Mouse (Mus musculus) thymus, postnatal 25 days (tissue): Measurements from ENCODE around the gene Timm8a2.

Source experiments
- DNase-seq: peaks from one replicate; pipeline ENCODE4 v3.0.0; 2022

Timm8a2 gene

GRCm38 (mm10) chr14:122012193-122012592 lies 22.3 kb upstream of the Timm8a2 start:
- DNase-seq = no peak

- no peak for DNase-seq
These were observed 21.7 kb upstream of the Timm8a2 start for GRCm38 (mm10) chr14:122012814-122013213.

GRCm38 (mm10) chr14:122013417-122013951 lies 21.0 kb upstream of the Timm8a2 start:
- DNase-seq = peak; percentile 67

DNA sequence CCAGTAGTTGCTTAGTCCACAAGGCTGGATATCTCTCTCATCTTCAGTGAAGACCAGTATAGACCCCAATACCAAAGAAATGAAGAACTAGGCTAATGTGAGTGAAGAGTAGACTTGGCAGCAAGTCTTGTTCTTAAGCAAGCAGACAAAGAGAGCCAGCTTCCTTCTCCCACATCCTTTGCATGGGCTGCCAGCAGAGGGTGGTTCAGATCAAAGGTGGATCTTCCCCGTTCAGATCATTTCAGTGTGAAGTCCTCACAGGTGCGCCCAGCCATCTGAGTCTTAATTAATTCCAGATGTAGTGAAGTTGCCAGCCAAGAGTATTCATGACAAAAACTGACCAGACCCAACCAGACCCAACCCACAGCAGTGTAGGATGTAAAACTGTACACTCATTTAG lies 16.5 kb upstream of the Timm8a2 start:
- DNase-seq = no peak

DNA sequence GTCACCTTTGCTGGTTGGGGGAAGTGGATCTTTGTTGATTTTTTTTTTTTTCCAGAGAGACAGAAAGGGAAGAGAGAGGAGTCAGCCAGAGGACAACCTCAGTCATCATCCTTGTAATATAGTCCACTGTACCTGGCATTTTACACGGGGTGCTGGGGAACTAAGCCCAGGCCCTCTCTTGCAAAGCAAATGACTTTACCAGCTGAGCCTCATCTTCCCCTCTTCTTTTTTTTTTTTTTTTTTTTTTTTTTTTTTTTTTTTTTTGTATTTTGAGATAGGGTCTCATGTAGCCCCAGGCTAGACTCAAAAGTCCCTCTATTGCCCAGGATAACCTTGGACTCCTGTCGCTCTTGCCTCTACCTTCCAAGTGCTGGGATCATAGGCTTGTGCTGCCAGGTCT lies 15.1 kb upstream of the Timm8a2 start:
- no peak for DNase-seq

DNA sequence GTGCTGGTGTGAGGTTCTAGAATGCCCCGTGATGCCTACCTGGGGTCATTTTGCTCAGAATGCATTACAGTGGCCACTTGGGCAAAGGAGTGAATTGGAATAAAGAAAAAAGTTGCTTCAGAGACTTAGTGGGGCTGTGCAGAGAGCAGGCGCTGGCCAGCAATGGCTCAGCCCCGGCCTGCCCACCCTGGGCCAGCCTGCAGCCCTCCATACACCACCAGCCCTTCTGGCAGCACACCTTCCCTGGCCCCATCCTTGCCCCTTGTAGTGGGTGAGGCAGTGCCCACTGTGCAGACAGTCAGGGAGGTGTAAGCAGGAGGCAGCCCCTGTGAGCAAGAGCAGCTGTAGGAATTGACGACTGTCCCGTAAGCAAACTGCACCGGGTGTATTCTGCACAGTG lies 13.9 kb upstream of the Timm8a2 start:
- DNase-seq = no peak

- DNase-seq = no peak
These were observed 11.4 kb upstream of the Timm8a2 start for GRCm38 (mm10) chr14:122023054-122023453.

GRCm38 (mm10) chr14:122023928-122024327 lies 10.5 kb upstream of the Timm8a2 start:
- no peak for DNase-seq

DNA sequence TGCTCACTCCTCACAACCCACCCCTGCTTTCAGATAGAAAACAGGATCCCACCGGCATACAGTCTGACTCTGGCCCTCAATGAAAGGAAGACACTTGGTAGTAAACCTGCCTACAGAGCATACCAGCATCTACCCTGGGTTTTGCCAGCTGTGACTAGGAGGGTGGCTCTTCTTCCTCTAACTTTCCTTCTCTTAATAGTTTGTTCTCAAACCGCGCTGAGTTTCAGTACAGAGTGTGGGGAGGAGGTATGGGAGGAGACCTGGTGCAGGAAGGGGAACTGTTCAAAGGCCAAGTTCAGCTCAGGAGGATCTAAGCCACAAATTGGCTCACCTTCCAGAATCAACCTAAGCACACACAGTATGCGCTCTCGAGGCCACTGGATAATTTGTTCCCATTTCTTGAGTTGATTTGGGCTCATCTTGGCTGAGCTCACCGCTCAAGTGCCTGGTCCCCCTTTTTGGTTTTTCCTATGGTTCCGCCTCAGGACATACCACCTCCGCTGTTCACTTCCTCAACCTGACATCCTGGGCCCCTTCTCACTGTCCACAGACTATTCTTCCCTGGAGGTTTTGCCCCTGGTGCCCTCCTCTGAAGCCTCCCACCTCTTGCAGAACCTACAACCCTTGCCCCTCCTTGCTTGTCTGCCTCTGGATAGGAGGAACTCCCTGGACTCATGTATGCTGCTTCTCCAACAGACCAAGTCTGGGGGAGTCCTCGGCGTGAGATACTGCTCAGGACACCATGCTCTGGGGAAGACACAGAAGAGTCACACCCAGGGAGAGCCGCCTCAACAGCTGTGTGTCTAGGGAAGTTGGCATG lies 5.3 kb upstream of the Timm8a2 start:
- peak; percentile 56 for DNase-seq

DNA sequence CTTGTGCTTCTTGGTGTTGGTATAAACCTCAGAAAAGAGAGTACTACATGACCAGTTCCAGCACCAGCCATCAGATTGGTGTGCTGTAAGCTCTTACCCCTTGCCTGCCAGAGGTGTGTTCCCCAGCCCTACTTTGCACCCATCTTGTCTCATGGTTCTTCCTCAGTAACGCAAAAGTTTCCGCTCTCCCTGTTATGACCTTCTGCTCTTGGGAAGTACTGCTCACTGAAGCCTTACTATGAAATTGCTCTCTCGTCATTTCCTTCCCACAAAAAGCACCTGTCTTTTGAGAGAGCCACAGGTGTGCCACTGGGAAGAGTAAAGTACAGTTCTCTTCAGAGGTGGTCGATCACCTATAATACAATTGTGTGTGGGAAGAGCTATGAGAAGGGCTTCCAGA lies 4.6 kb upstream of the Timm8a2 start:
- DNase-seq = no peak

DNA sequence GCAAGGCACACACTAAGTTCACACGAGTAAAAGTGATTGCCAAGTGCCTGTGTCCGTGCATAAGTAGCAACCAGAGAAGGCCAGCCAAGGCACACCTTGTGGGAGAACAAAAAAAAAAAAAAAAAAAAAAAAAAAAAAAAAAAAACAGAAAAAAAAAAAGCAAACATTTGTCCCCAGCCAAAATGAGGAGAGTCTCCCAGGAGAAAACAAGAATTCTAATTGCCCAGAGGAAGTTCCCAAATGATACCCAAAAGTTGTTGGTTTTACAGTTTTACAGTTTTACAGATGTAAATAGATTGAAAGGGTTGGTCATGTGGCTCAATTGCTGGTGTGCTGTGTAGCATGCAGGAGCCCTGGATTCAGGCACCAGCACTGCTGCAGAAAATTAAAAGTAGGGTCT lies 2.4 kb upstream of the Timm8a2 start:
- no peak for DNase-seq

DNA sequence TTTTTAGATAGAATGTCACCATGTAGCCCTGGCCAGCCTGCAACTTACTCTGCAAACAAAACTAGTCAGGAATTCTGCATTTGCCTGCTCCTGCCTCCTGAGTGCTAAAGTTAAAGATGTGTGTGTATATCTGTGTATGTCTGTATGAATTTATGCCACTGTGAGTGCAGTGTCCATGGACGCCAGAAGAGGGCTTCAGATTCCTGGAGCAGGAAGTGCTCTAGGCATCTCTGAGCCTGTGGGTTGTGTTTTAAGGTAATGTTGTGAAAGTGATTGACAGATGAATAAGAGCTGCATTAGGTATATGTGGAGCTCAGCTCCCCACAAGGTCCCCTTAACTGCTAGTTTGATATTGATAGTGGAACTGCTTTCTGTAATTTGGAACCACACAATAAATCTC lies 707 bp downstream of the Timm8a2 start:
- DNase-seq = no peak

- no peak for DNase-seq
These were observed 1.4 kb downstream of the Timm8a2 start for GRCm38 (mm10) chr14:122035860-122036259.

GRCm38 (mm10) chr14:122038874-122039647 lies 4.6 kb downstream of the Timm8a2 start:
- no peak for DNase-seq

DNA sequence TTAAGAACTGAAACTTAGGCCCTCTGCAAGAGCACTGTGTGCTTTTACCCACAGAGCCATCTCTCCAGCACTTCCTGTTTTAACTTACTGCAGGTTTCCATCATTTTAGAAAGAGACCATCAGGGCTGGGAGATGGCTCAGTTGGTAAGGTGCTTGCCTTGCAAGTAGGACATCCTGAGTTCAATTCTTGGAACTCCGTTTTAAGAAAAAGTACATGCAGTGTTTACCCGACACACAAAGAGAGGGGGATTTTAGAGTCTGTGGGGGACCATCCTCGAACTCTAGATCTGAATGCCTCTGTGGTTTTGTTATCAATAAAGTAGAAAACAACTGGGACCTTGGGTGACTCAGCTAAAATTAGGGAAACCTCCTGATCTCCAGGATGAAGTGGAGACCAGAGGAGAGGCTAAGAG lies 6.9 kb downstream of the Timm8a2 start:
- DNase-seq = no peak

DNA sequence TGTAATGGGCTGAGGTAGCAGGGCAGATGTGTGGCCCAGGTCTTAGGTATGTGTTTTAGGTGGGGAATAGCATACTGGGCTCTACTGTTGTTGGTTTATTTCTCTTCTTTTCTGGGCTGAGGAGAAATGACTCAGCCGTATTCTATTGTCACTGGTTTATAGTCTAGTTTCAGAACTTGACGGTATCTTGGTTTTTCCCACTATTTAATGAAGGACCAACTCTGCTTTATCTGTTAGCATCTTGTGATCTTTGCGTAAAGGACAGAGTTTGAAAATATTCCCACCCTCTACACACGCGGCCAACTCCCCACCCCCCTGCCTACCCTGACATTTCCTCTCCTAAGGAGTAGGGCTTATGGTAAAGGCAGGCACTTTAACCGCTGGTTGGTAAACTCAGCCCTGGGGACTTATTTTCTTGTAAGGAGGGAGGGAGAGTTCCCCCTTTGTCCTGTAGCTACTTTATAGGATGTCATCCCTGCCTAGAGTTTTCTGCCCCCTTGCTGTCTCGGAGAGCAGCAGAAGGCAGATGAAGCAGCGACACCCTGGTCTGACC lies 7.7 kb downstream of the Timm8a2 start:
- DNase-seq = no peak

DNA sequence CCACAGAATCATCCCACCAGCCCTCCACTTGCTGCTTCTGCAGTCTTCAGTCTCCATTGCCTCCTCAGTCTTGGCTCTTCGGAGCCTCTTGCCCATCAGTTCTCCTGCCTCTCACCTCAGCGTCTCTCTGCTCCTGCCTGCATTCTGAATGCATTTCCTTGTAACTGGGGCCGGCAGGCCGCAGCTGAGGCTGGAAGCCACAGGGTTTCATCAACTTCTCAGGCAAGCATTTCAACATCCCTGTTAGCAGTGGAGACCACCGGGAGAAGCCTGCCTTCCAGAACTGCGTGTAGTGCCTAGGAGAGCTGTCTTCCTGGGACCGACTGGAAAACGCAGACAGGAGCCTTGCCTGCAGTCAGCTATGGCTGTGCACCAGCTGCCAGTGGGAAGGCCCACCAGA lies 13.3 kb downstream of the Timm8a2 start:
- no peak for DNase-seq

GRCm38 (mm10) chr14:122048816-122049215 lies 14.3 kb downstream of the Timm8a2 start:
- DNase-seq = no peak

DNA sequence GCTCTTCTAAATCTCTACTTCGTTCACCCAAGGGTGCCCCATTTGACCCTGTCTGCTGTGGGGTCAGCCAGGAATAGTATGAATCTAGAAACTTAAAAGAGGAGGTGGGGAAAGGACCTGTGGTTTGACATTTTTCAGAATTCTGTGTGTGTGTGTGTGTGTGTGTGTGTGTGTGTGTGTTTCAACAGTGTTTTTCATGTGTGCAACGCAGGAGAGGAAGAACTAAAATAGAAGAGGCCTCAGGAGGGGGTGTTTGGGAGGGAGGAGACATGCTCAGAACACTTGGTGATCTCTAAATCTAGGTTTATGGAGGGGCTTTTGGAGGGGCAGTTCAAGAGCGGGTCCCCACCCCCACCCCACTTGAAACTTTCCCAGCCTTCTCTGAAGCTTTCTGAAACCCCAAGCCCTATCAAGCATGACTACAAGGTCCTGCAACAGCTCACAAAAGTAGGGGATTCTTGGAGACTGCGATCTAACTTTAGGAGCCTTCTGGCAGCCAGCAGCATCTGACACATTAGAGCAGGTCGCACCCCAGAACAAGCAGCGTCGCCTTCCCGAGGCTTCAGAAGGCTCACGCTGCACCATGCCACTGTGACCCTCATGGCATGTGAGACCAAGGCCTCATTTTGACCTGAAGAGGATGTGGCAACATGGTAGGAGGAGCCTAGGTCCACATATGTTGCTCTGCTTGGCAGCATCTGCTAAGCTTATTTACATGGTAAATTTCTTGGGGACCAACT lies 18.6 kb downstream of the Timm8a2 start:
- peak; percentile 42 for DNase-seq

- no peak for DNase-seq
These were observed 22.4 kb downstream of the Timm8a2 start for GRCm38 (mm10) chr14:122056871-122057270.

DNA sequence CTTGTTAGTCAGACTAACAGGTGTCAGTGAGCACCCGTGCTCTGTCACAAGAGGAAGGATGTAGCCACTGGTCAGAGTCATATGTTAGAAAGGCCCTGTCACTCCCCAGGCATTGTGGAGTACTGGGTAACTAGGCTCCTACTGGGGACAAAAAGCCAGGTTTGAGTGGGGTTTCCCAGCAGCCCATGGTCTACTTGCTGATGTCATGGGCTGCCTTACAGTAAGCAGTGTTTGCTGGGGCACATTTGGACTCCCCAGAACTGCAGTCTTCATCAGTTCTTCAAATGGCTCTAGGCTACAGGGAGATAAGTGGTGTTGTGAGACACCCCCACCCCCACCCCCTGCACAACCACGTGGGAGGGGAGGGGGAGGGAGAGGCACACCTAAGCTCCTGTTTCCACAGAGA lies 23.5 kb downstream of the Timm8a2 start:
- no peak for DNase-seq

DNA sequence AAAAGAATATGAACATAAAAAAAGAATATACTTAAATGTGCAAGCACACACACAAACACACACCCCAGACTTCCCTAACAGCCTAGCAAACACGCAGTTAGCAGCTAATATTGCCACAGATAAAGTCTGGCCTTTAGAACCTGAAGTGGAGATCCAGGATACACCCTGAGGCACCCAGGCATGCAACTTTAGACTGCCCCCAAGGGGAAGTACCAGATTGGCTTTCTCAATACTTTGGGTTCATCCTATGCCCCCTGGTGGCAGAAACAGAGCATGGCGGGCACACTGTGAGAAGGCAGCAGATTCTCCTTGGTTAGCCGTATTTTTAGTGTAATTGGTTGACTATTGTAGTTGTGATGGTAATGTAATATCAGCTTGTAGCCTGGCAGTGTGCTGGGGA lies 26.2 kb downstream of the Timm8a2 start:
- peak; percentile 89 for DNase-seq

- DNase-seq = no peak
These were observed 26.9 kb downstream of the Timm8a2 start for GRCm38 (mm10) chr14:122061376-122061775.
